Mouse (Mus musculus) testis, adult 2 months (tissue): ENCODE results near the gene Guca1a.

ENCODE experiments used
- CTCF ChIP-seq: fragments of 200-500 bp; IDR thresholded peaks from 2 replicates; pipeline ENCODE4 v1.5.1; 2012; ENCODE audit warnings: low read depth, mild to moderate bottlenecking, inconsistent platforms, low read length, moderate library complexity; ENCODE audit not compliant: control insufficient read depth, insufficient read depth, insufficient replicate concordance
- POLR2A ChIP-seq: fragments of 200-500 bp; IDR thresholded peaks from 2 replicates; pipeline ENCODE4 v1.6.1; 2012; ENCODE audit warnings: low read depth, mild to moderate bottlenecking, inconsistent platforms, low read length, moderate library complexity; ENCODE audit not compliant: control insufficient read depth

DNA sequence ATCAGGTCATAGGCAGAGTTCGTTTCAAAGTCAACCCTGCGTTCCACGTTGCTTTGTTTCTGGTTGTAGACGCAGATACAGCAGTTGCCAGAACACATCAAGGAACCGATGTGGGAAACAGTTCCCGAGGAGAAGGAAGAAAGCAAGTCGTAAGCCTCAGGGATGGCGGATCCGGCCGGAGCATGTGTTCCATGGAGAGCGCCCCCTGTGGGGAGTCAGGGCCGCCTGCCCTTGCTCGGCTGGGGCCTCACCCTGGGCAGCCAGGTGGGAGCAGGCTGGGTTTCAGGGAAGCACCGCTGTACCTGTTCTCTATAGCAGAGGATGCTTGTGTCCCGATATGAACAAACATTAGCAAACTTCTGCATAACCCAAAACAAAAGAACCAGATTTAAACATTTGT, 22.3 kb downstream of the Guca1a start:
- TF ChIP-seq POLR2A (no peak), CTCF (no peak)
